Mouse (Mus musculus): ENCODE data around the gene Mthfd2. TPM values are rescaled to one million over a fixed set of nuclear protein-coding genes. Genes with fewer than 3 reads are reported as not detected.
A peak's percentile ranks its signal among the peaks of the same experiment; 100 is the strongest.
"Not testable (repeated sequence)": the region's sequence is repeated elsewhere in the genome, so short reads cannot be mapped to it uniquely, and the experiment has no call there.

Gene Mthfd2
- total and polyA plus RNA-seq, 2 experiments from 2014 or later: 19.2 to 32.0 TPM

- Histone ChIP-seq H3K27ac (ENCODE audit: low read depth, low read length) (no peak overlapping the region), H3K27me3 (ENCODE audit: insufficient read depth, low read length) (no peaks in the 10 kb centered on the region)
Measured at GRCm38 (mm10) chr6:83347916-83348315, 22.2 kb upstream of the Mthfd2 start.

GRCm38 (mm10) chr6:83345285-83345684, 19.6 kb upstream of the Mthfd2 start:
- not testable (repeated sequence) for ATAC-seq (ENCODE audit: low FRiP score)
- peaks cover 22% of the 10 kb centered on the region for H3K36me3 ChIP-seq (ENCODE audit: insufficient read depth, low read length)

More at GRCm38 (mm10) chr6:83347916-83348315, 22.2 kb upstream of the Mthfd2 start:
- ATAC-seq (ENCODE audit: low FRiP score): no peak
- DNase-seq (ENCODE audit: low spot score): no peak
- no peak overlapping the region for H3K4me2 ChIP-seq (ENCODE audit: low read depth, low read length, poor library complexity, severe bottlenecking)
- H3K4me3 ChIP-seq (ENCODE audit: low read depth, low read length): no peak overlapping the region
- no peak overlapping the region for H3K9ac ChIP-seq (replicated peaks; ENCODE audit: low read length, poor library complexity, severe bottlenecking)
- H3K36me3 ChIP-seq (ENCODE audit: insufficient read depth, low read length): peaks cover 4% of the 10 kb centered on the region
- H3K9me3 ChIP-seq (ENCODE audit: low read length): no peaks in the 10 kb centered on the region
- TF ChIP-seq CTCF (IDR thresholded peaks at IDR 0.05): no peak
- H3K4me1 ChIP-seq (ENCODE audit: insufficient read depth, low read length): peaks cover 3% of the 10 kb centered on the region; the same call in 1 of the 2 replicates
- 83% methylated on average over 3 of the region's 3 CpGs for WGBS

GRCm38 (mm10) chr6:83342957-83343356, 17.2 kb upstream of the Mthfd2 start:
- Histone ChIP-seq H3K27ac (ENCODE audit: low read depth, low read length) (no peak overlapping the region), H3K4me2 (ENCODE audit: low read depth, low read length, poor library complexity, severe bottlenecking) (no peak overlapping the region), H3K36me3 (ENCODE audit: insufficient read depth, low read length) (peaks cover 41% of the 10 kb centered on the region), H3K4me3 (ENCODE audit: low read depth, low read length) (no peak overlapping the region), H3K9ac (replicated peaks; ENCODE audit: low read length, poor library complexity, severe bottlenecking) (no peak overlapping the region), H3K27me3 (ENCODE audit: insufficient read depth, low read length) (no peaks in the 10 kb centered on the region), H3K9me3 (ENCODE audit: low read length) (no peaks in the 10 kb centered on the region), H3K4me1 (ENCODE audit: insufficient read depth, low read length) (no peaks in the 10 kb centered on the region)
- ATAC-seq (ENCODE audit: low FRiP score): no peak
- no peak for DNase-seq (ENCODE audit: low spot score)
- TF ChIP-seq CTCF (IDR thresholded peaks at IDR 0.05): no peak
- 88% methylated on average over 2 of the region's 2 CpGs for WGBS

More at GRCm38 (mm10) chr6:83345285-83345684, 19.6 kb upstream of the Mthfd2 start:
- H3K9ac ChIP-seq (replicated peaks; ENCODE audit: low read length, poor library complexity, severe bottlenecking); H3K27ac ChIP-seq (ENCODE audit: low read depth, low read length); H3K9me3 ChIP-seq (ENCODE audit: low read length); H3K4me1 ChIP-seq (ENCODE audit: insufficient read depth, low read length); DNase-seq (ENCODE audit: low spot score); H3K4me2 ChIP-seq (ENCODE audit: low read depth, low read length, poor library complexity, severe bottlenecking); H3K27me3 ChIP-seq (ENCODE audit: insufficient read depth, low read length); H3K4me3 ChIP-seq (ENCODE audit: low read depth, low read length): not testable (repeated sequence)
- 91% methylated on average over 8 of the region's 8 CpGs for WGBS

GRCm38 (mm10) chr6:83341387-83341786, 15.7 kb upstream of the Mthfd2 start:
- H3K27ac ChIP-seq (ENCODE audit: low read depth, low read length): no peak overlapping the region
- no peak for TF ChIP-seq CTCF (IDR thresholded peaks at IDR 0.05)
- H3K4me2 ChIP-seq (ENCODE audit: low read depth, low read length, poor library complexity, severe bottlenecking): no peak overlapping the region
- H3K27me3 ChIP-seq (ENCODE audit: insufficient read depth, low read length): no peaks in the 10 kb centered on the region
- DNase-seq (ENCODE audit: low spot score): no peak
- WGBS: 78% methylated on average over 3 of the region's 3 CpGs
- no peak overlapping the region for H3K4me3 ChIP-seq (ENCODE audit: low read depth, low read length)
- no peaks in the 10 kb centered on the region for H3K4me1 ChIP-seq (ENCODE audit: insufficient read depth, low read length)
- H3K36me3 ChIP-seq (ENCODE audit: insufficient read depth, low read length): peaks cover 42% of the 10 kb centered on the region
- H3K9ac ChIP-seq (replicated peaks; ENCODE audit: low read length, poor library complexity, severe bottlenecking): no peak overlapping the region
- no peak for ATAC-seq (ENCODE audit: low FRiP score)
- no peaks in the 10 kb centered on the region for H3K9me3 ChIP-seq (ENCODE audit: low read length)

- no peak overlapping the region for H3K4me3 ChIP-seq (ENCODE audit: low read depth, low read length)
- H3K4me2 ChIP-seq (ENCODE audit: low read depth, low read length, poor library complexity, severe bottlenecking): no peak overlapping the region
- DNase-seq (ENCODE audit: low spot score) (no peak), ATAC-seq (ENCODE audit: low FRiP score) (no peak)
- H3K4me1 ChIP-seq (ENCODE audit: insufficient read depth, low read length): peaks cover 4% of the 10 kb centered on the region; the same call in 1 of the 2 replicates
- no peak overlapping the region for H3K9ac ChIP-seq (replicated peaks; ENCODE audit: low read length, poor library complexity, severe bottlenecking)
- H3K27ac ChIP-seq (ENCODE audit: low read depth, low read length): no peak overlapping the region
- H3K9me3 ChIP-seq (ENCODE audit: low read length): no peaks in the 10 kb centered on the region
- H3K36me3 ChIP-seq (ENCODE audit: insufficient read depth, low read length): peaks cover 17% of the 10 kb centered on the region; the same call in 1 of the 2 replicates
- peak; percentile 42 for TF ChIP-seq CTCF (IDR thresholded peaks at IDR 0.05)
- no peaks in the 10 kb centered on the region for H3K27me3 ChIP-seq (ENCODE audit: insufficient read depth, low read length)
- 85% methylated on average over 3 of the region's 3 CpGs for WGBS
Measured at GRCm38 (mm10) chr6:83327591-83328190, 2.0 kb upstream of the Mthfd2 start.

GRCm38 (mm10) chr6:83326761-83327160, 1.1 kb upstream of the Mthfd2 start:
- Histone ChIP-seq H3K4me1 (ENCODE audit: insufficient read depth, low read length) (peaks cover 4% of the 10 kb centered on the region; the same call in 1 of the 2 replicates), H3K4me2 (ENCODE audit: low read depth, low read length, poor library complexity, severe bottlenecking) (peak overlapping the region; percentile 60), H3K9me3 (ENCODE audit: low read length) (no peaks in the 10 kb centered on the region), H3K36me3 (ENCODE audit: insufficient read depth, low read length) (peaks cover 10% of the 10 kb centered on the region; the same call in 1 of the 2 replicates), H3K27ac (ENCODE audit: low read depth, low read length) (no peak overlapping the region; the same call in 1 of the 2 replicates), H3K4me3 (ENCODE audit: low read depth, low read length) (peak overlapping the region; percentile 89), H3K9ac (replicated peaks; ENCODE audit: low read length, poor library complexity, severe bottlenecking) (peak overlapping the region; percentile 94), H3K27me3 (ENCODE audit: insufficient read depth, low read length) (no peaks in the 10 kb centered on the region)
- TF ChIP-seq CTCF (IDR thresholded peaks at IDR 0.05): no peak
- ATAC-seq (ENCODE audit: low FRiP score) (no peak), DNase-seq (ENCODE audit: low spot score) (no peak)
- WGBS: 58% methylated on average over 6 of the region's 6 CpGs
